In genomic region chr6:7969376-7969775, GRCm38 (mm10) we compare ENCODE assay signal across 19 mouse cellular contexts.
DNase-seq lines count a peak whose midpoint lies in the region; ATAC-seq and TF ChIP-seq lines count a peak whose summit lies in the region.
"Had no signal": no experiment of that assay in that cellular context is flagged by ENCODE, and none has a peak within 500 bp of the region (broad histone marks: within the 10 kb centered on the region; RNA-seq: fewer than 3 reads in every experiment).

No protein-coding gene starts in this region.

- H3K4me2 ChIP-seq in limb, embryonic 13.5 days (replicated peaks), result no peak overlapping the region
- no peak overlapping the region for H3K4me2 ChIP-seq in intestine, embryonic 15.5 days (replicated peaks)
- H3K4me2 ChIP-seq: embryonic facial prominence, embryonic 15.5 days; forebrain, embryonic 15.5 days; heart, embryonic 13.5 days; hindbrain, embryonic 14.5 days had no signal

- H3K4me1 ChIP-seq in limb, embryonic 13.5 days, result peaks cover 27% of the 10 kb centered on the region
- H3K4me1 ChIP-seq in intestine, embryonic 15.5 days (replicated peaks), result no peaks in the 10 kb centered on the region; the same call in 1 of the 2 replicates
- H3K4me1 ChIP-seq: forebrain, embryonic 15.5 days had no signal

- ATAC-seq in limb, embryonic 13.5 days (ENCODE audit: low FRiP score, low read depth), result 0 out of 2 replicates have a peak, but pooled peaks have one; percentile 55
- no peak for ATAC-seq in intestine, embryonic 15.5 days
- ATAC-seq: forebrain, embryonic 15.5 days; intestine, embryonic 16.5 days had no signal

- no peaks in the 10 kb centered on the region for H3K36me3 ChIP-seq in limb, embryonic 13.5 days
- H3K36me3 ChIP-seq in intestine, embryonic 15.5 days, result no peaks in the 10 kb centered on the region
- H3K36me3 ChIP-seq: embryonic facial prominence, embryonic 15.5 days; forebrain, embryonic 15.5 days; heart, embryonic 13.5 days; hindbrain, embryonic 10.5 days had no signal

- no peak overlapping the region for H3K4me3 ChIP-seq in gastrocnemius, adult 2 months
- H3K4me3 ChIP-seq in limb, embryonic 13.5 days, result no peak overlapping the region
- no peak overlapping the region for H3K4me3 ChIP-seq in intestine, embryonic 15.5 days (replicated peaks)
- H3K4me3 ChIP-seq: embryonic facial prominence, embryonic 15.5 days; erythroblast, embryonic 14.5 days; forebrain, embryonic 15.5 days; heart, embryonic 13.5 days; hindbrain, embryonic 10.5 days had no signal

- intact Hi-C loops in gastrocnemius, adult 2 months (cut with DNase I), result no loop called here
- intact Hi-C loops in heart, postnatal 25 days (cut with DNase I), result loop anchor here (5.0 kb wide), 1 partner anchor 122 kb away; no protein-coding TSS in a partner anchor

- H3K9ac ChIP-seq in limb, embryonic 13.5 days, result no peak overlapping the region
- no peak overlapping the region for H3K9ac ChIP-seq in intestine, embryonic 15.5 days
- H3K9ac ChIP-seq: embryonic facial prominence, embryonic 15.5 days; forebrain, embryonic 15.5 days; heart, embryonic 13.5 days; hindbrain, embryonic 14.5 days had no signal

- no peaks in the 10 kb centered on the region for H3K27me3 ChIP-seq in limb, embryonic 13.5 days
- no peaks in the 10 kb centered on the region for H3K27me3 ChIP-seq in intestine, embryonic 15.5 days (replicated peaks)
- H3K27me3 ChIP-seq: embryonic facial prominence, embryonic 15.5 days; forebrain, embryonic 15.5 days; heart, embryonic 13.5 days had no signal

- H3K27ac ChIP-seq in gastrocnemius, adult 2 months, result peak overlapping the region; percentile 56
- no peak overlapping the region for H3K27ac ChIP-seq in limb, embryonic 13.5 days
- H3K27ac ChIP-seq in intestine, embryonic 15.5 days, result no peak overlapping the region
- H3K27ac ChIP-seq: embryonic facial prominence, embryonic 15.5 days; forebrain, embryonic 15.5 days; heart, embryonic 13.5 days; hindbrain, embryonic 10.5 days; hindbrain, embryonic 14.5 days had no signal

- DNase-seq in gastrocnemius, adult 2 months, result no peak
- no peak for DNase-seq in gastrocnemius, adult 18-20 months (ENCODE audit: low spot score)
- DNase-seq in heart, adult 9 months (ENCODE audit: low spot score in 2 of 2), result peak; percentile 11 to 49
- no peak for DNase-seq in heart, postnatal 25 days (ENCODE audit: low spot score)
- no peak for DNase-seq in layer of hippocampus, adult 9-10 months (ENCODE audit: low spot score)
- DNase-seq: adrenal gland, postnatal 10 days; cerebellum, adult 11-12 months; cerebellum, adult 9-11 months; cerebellum, postnatal 36 days; gastrocnemius, postnatal 25 days had no signal

- no peaks in the 10 kb centered on the region for H3K9me3 ChIP-seq in limb, embryonic 13.5 days
- no peaks in the 10 kb centered on the region for H3K9me3 ChIP-seq in intestine, embryonic 15.5 days
- H3K9me3 ChIP-seq: embryonic facial prominence, embryonic 15.5 days; forebrain, embryonic 15.5 days; heart, embryonic 13.5 days; hindbrain, embryonic 10.5 days had no signal

- no peak for TF ChIP-seq CTCF in gastrocnemius, adult 2 months (IDR thresholded peaks at IDR 0.05)

- WGBS in limb, embryonic 13.5 days, result 56% methylated on average over 4 of the region's 4 CpGs
- WGBS in intestine, embryonic 15.5 days, result 72% methylated on average over 4 of the region's 4 CpGs

Comparison
In these comparisons a context has a peak if more than half of its experiments do, and no peak if none do; other contexts are left out.
1. DNase-seq: peak in heart, adult 9 months (2 of 2); none in gastrocnemius, adult 2 months (single experiment), gastrocnemius, adult 18-20 months (single experiment), heart, postnatal 25 days (single experiment) and layer of hippocampus, adult 9-10 months (single experiment).